Mouse (Mus musculus) c-Kit-positive CD71-positive TER-119-negative erythroid progenitor cells, embryonic 14.5 days (primary cell): ENCODE measurements around the gene Bhlhe23.

ENCODE experiments used
- DNase-seq: peaks from one replicate; pipeline ENCODE4 v3.0.0-alpha.2; 2013; ENCODE audit warnings: low read depth

The Bhlhe23 gene

GRCm38 (mm10) chr2:180725414-180725778 is 51.3 kb downstream of the Bhlhe23 start:
- no peak for DNase-seq

DNA sequence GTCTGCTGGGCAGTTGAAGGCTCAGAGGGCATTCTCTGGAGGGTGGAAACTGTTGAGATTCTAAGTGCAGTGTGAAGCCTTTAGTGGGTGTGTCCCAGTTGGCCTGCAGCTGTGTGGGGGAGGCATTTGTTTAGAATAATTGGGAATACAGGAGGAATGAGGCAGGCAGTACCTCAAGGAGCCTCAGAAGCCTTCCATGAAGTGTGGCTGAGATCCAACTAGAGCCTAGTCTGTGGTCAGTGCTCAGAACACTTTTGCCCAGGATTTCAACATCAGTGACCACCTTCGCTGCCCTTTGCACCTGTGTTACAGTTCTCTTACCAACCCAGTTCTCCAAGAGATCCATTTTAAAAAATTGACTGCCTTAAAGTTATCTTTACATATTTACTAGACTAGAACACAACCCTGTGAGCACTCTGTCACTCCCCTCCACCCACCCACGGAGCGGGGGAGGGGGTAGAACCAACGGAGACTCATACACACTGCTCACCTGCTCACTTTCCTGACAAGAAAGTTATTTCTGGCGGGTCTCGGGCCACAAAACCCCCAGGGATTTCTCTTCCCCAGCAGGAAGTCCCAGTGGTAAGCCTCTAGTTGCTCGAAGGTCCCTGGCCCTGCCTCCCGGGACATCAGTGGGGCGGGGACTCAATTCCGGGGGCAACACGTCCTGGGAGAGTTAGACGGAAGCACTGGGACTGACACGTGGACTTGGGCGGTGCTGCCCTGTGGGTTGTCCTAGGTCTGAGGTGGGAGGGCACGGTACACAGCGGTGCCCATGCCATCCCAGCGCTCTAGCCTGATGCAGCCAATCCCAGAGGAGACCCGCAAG is 51.9 kb downstream of the Bhlhe23 start, which contains the start of gene Slc17a9:
Gene Slc17a9, plus strand, starts transcription at position 679 of the 829 bp plus-strand sequence.
- DNase-seq, result no peak
